9 mouse cellular contexts compared by ENCODE assay signal in genomic region chr4:102978440-102978839, GRCm38 (mm10). TPM values are rescaled to one million over a fixed set of nuclear protein-coding genes. Genes with fewer than 3 reads are reported as not detected.
DNase-seq lines count a peak whose midpoint lies in the region; ATAC-seq lines count a peak whose summit lies in the region.
"Had no signal": no experiment of that assay in that cellular context is flagged by ENCODE, and none has a peak within 500 bp of the region (broad histone marks: within the 10 kb centered on the region; RNA-seq: fewer than 3 reads in every experiment).

TSS of gene Tctex1d1 (plus strand) at chr4:102978606.

- H3K27me3 ChIP-seq in hindbrain, embryonic 13.5 days: peaks cover 16% of the 10 kb centered on the region

- H3K9me3 ChIP-seq in hindbrain, embryonic 13.5 days: no peaks in the 10 kb centered on the region

- H3K27ac ChIP-seq in hindbrain, embryonic 13.5 days: no peak within 1 kb of the TSS

- DNase-seq in kidney, postnatal 10 days: peak; percentile 11
- DNase-seq in kidney, postnatal 14 days: no peak
- DNase-seq in Muller cell, postnatal 12 days (ENCODE audit: inconsistent ontology term): peak; percentile 30
- DNase-seq in embryo, embryonic 9.5 days (ENCODE audit: extremely low spot score): peak; percentile 51
- no peak for DNase-seq in natural killer cell, adult 2 months (ENCODE audit: low spot score in 2 of 2)
- no peak for DNase-seq in adipocyte (ENCODE audit: low spot score)

- no peaks in the 10 kb centered on the region for H3K36me3 ChIP-seq in hindbrain, embryonic 13.5 days

- peak within 1 kb of the TSS; percentile 67 for H3K4me2 ChIP-seq in hindbrain, embryonic 13.5 days

- H3K9ac ChIP-seq in hindbrain, embryonic 13.5 days: peak within 1 kb of the TSS; percentile 56

- H3K4me1 ChIP-seq in hindbrain, embryonic 13.5 days (replicated peaks): peaks cover 12% of the 10 kb centered on the region

- H3K4me3 ChIP-seq in hindbrain, embryonic 13.5 days: peak within 1 kb of the TSS; percentile 36

- WGBS in hindbrain, embryonic 13.5 days: 3% methylated on average over 13 of the region's 13 CpGs

- ATAC-seq in hindbrain, embryonic 13.5 days (ENCODE audit: low FRiP score): peak; percentile 76
- ATAC-seq in megakaryocyte progenitor cell, adult 5-6 weeks (replicated peaks; ENCODE audit: poor library complexity): peak; percentile 49
- ATAC-seq: Patski had no signal

RNA-seq across cellular contexts. Expression of gene Tctex1d1, which starts in this region (rescaled TPM):
- 2.5 and 5.2 TPM in 2 replicates for polyA plus RNA-seq in hindbrain, embryonic 13.5 days (2015; fragmentation: Nextera tagmentation; extraction: Ambion mirVana)
- total RNA-seq in megakaryocyte progenitor cell, adult 5-6 weeks (2015): 16.7 and 17.0 TPM in 2 replicates
- 10.2 and 15.9 TPM in 2 replicates for total RNA-seq in megakaryocyte progenitor cell, adult 5-6 weeks (2017)
- polyA plus RNA-seq: Patski had no signal

Comparison
In these comparisons a context has a peak if more than half of its experiments do, and no peak if none do; other contexts are left out.
1. DNase-seq: peak in kidney, postnatal 10 days (single experiment), Muller cell, postnatal 12 days (single experiment) and embryo, embryonic 9.5 days (single experiment); none in kidney, postnatal 14 days (single experiment), natural killer cell, adult 2 months (0 of 2) and adipocyte (single experiment).